Mouse (Mus musculus) kidney, postnatal 0 days (tissue): Measurements from ENCODE around the gene 4933421I07Rik. TPM values are rescaled to one million over a fixed set of nuclear protein-coding genes. Genes with fewer than 3 reads are reported as not detected.

ENCODE experiments used
- ATAC-seq: fragments of 200-750 bp; cut with Nextera tagmentation; replicated peaks from 2 replicates; pipeline ENCODE4 v1.8.0; 2017; ENCODE audit warnings: low read depth, moderate number of reproducible peaks, moderate TSS enrichment, moderate library complexity; ENCODE audit not compliant: low FRiP score
- DNase-seq: peaks from one replicate; pipeline ENCODE4 v3.0.0-alpha.2; 2016; ENCODE audit warnings: low spot score
- H3K27ac ChIP-seq: fragments of 300-500 bp; sonication (generic); 2 replicates; pipeline ENCODE4 v1.5.1; 2014; ENCODE audit warnings: mild to moderate bottlenecking
- H3K27me3 ChIP-seq: fragments of 300-500 bp; sonication (generic); 2 replicates; pipeline ENCODE4 v1.6.1; 2014; ENCODE audit warnings: low read length, mixed read lengths; ENCODE audit not compliant: insufficient read depth
- H3K36me3 ChIP-seq: fragments of 300-500 bp; sonication (generic); 2 replicates; pipeline ENCODE4 v1.6.1; 2014; ENCODE audit warnings: low read length, mixed read lengths; ENCODE audit not compliant: insufficient read depth
- H3K4me1 ChIP-seq: fragments of 300-500 bp; sonication (generic); replicated peaks from 2 replicates; pipeline ENCODE4 v1.6.1; 2014; ENCODE audit warnings: antibody characterized with exemption, low read length, mixed read lengths; ENCODE audit not compliant: insufficient read depth
- H3K4me2 ChIP-seq: fragments of 300-500 bp; sonication (generic); 2 replicates; pipeline ENCODE4 v1.6.1; 2014; ENCODE audit warnings: mild to moderate bottlenecking, low read length, moderate library complexity, mixed read lengths
- H3K4me3 ChIP-seq: fragments of 300-500 bp; sonication (generic); replicated peaks from 2 replicates; pipeline ENCODE4 v1.5.1; 2014; ENCODE audit warnings: low read depth, low read length
- H3K9ac ChIP-seq: fragments of 300-500 bp; sonication (generic); 2 replicates; pipeline ENCODE4 v1.6.1; 2014; ENCODE audit warnings: low read depth, low read length
- H3K9me3 ChIP-seq: fragments of 300-500 bp; sonication (generic); replicated peaks from 2 replicates; pipeline ENCODE4 v1.6.1; 2016; ENCODE audit warnings: low read length, inconsistent platforms, mixed read lengths
- CTCF ChIP-seq: IDR thresholded peaks from 2 replicates; pipeline ENCODE4 v1.5.1; 2016; ENCODE audit warnings: antibody characterized with exemption, low read depth, mild to moderate bottlenecking, moderate library complexity
- WGBS: fragments of 180-500 bp; shearing (Covaris S2); extraction: QIAGEN DNeasy Blood & Tissue Kit; methylation state at CpG from one replicate; pipeline ENCODE4 v1.1.7; 2014; 5-methylcytosine and 5-hydroxymethylcytosine counted together
- polyA plus RNA-seq: library from polyadenylated mRNA; unstranded; fragments of >200 nt; fragmentation: Nextera tagmentation; extraction: Ambion mirVana; gene quantifications from 2 replicates; pipeline ENCODE4 v1.2.1, GENCODE M21; 2015

The 4933421I07Rik gene
- polyA plus RNA-seq, 1 experiment from 2014 or later, result not detected

DNA sequence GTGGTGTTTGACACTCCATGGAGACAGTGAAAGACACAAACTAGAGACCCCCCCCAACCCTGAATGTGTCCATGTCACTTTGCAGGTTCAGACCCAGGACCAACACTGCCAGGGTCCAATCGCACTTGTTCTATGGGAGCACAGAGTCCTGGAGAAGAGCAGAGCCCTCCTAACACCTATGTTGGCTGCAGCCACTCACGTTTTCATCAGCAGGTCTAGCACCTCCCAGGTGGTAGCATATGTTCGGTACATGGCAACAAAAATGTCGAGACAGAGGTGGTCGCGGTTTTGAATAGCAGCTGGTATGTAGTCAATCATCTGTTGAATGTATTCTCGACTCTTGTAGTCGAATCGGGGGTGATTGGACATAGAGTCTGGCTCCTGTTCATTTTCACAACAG, 568 bp downstream of the 4933421I07Rik start:
- H3K4me3 ChIP-seq, result no peak overlapping the region
- no peak overlapping the region for H3K4me2 ChIP-seq
- DNase-seq (no peak), ATAC-seq (no peak)
- no peak overlapping the region for H3K9ac ChIP-seq
- no peaks in the 10 kb centered on the region for H3K27me3 ChIP-seq
- no peaks in the 10 kb centered on the region for H3K4me1 ChIP-seq
- no peaks in the 10 kb centered on the region; the same call in 1 of the 2 replicates for H3K9me3 ChIP-seq
- H3K36me3 ChIP-seq, result no peaks in the 10 kb centered on the region
- TF ChIP-seq CTCF, result no peak
- 84% methylated on average over 9 of the region's 9 CpGs for WGBS
- H3K27ac ChIP-seq, result no peak overlapping the region

Other genes with a start within 250 kb of the 4933421I07Rik start
- gene Vmn2r61, start 188.1 kb downstream of the 4933421I07Rik start, polyA plus RNA-seq, result not detected in 2 replicates
- gene Zfp141, start 57.6 kb upstream of the 4933421I07Rik start, polyA plus RNA-seq, result 6.4 and 6.9 TPM in 2 replicates
- 4.3 TPM in 1 of 2 replicates, not detected in the other for gene Gm21028, start 130.5 kb upstream of the 4933421I07Rik start, polyA plus RNA-seq
- gene Zfp977, start 144.4 kb upstream of the 4933421I07Rik start, polyA plus RNA-seq, result 1.1 and 1.4 TPM in 2 replicates
- 2.4 and 2.6 TPM in 2 replicates for gene Zfp976, start 194.5 kb upstream of the 4933421I07Rik start, polyA plus RNA-seq
- 5.1 and 5.7 TPM in 2 replicates for gene Zfp975, start 244.6 kb upstream of the 4933421I07Rik start, polyA plus RNA-seq